Mouse (Mus musculus) liver (tissue): Measurements from ENCODE around the gene Faf1.

ENCODE experiments used
- DNase-seq: peaks from one replicate; pipeline ENCODE4 v3.0.0-alpha.2; 2020; ENCODE audit warnings: mixed read lengths

The Faf1 gene

GRCm38 (mm10) chr4:109936557-109936956 lies 260.2 kb downstream of the Faf1 start:
- DNase-seq: no peak

GRCm38 (mm10) chr4:109939291-109939690 lies 262.9 kb downstream of the Faf1 start:
- DNase-seq: no peak

- DNase-seq: no peak
These were observed 269.2 kb downstream of the Faf1 start for GRCm38 (mm10) chr4:109945554-109945953.

- DNase-seq: peak; percentile 9
These were observed 272.9 kb downstream of the Faf1 start for GRCm38 (mm10) chr4:109949307-109949706.

- DNase-seq: no peak
These were observed 277.1 kb downstream of the Faf1 start for GRCm38 (mm10) chr4:109953509-109953908.

GRCm38 (mm10) chr4:109960201-109960935 lies 284.0 kb downstream of the Faf1 start:
- no peak for DNase-seq

GRCm38 (mm10) chr4:109963570-109964279 lies 287.3 kb downstream of the Faf1 start:
- DNase-seq: no peak

- DNase-seq: no peak
These were observed 293.2 kb downstream of the Faf1 start for GRCm38 (mm10) chr4:109969561-109969960.

GRCm38 (mm10) chr4:109973991-109974654 lies 297.7 kb downstream of the Faf1 start:
- no peak for DNase-seq

GRCm38 (mm10) chr4:109974655-109975380 lies 298.4 kb downstream of the Faf1 start:
- DNase-seq: no peak

- no peak for DNase-seq
These were observed 299.2 kb downstream of the Faf1 start for GRCm38 (mm10) chr4:109975381-109976240.

GRCm38 (mm10) chr4:109976273-109977147 lies 300.1 kb downstream of the Faf1 start:
- DNase-seq: no peak

- peak; percentile 16 for DNase-seq
These were observed 301.0 kb downstream of the Faf1 start, which contains the start of gene Dmrta2 for GRCm38 (mm10) chr4:109977148-109978067. Gene Dmrta2 (plus strand): TSS chr4:109978053.

GRCm38 (mm10) chr4:109978068-109978857 lies 301.9 kb downstream of the Faf1 start:
- no peak for DNase-seq

- DNase-seq: no peak
These were observed 302.5 kb downstream of the Faf1 start for GRCm38 (mm10) chr4:109978858-109979340.

- no peak for DNase-seq
These were observed 303.3 kb downstream of the Faf1 start for GRCm38 (mm10) chr4:109979461-109980320.

GRCm38 (mm10) chr4:109980321-109981082 lies 304.1 kb downstream of the Faf1 start:
- no peak for DNase-seq
